Mouse (Mus musculus): Measurements from ENCODE around the gene C1galt1c1.

C1galt1c1 gene

GRCm38 (mm10) chrX:38634801-38635637 is at the start of gene C1galt1c1:
Gene C1galt1c1 (minus strand): TSS chrX:38635087.
- peak; percentile 70 for DNase-seq (ENCODE audit: low spot score)

- no peak for DNase-seq (ENCODE audit: low spot score)
Measured at GRCm38 (mm10) chrX:38681972-38682371, 47.1 kb upstream of the C1galt1c1 start.

- no peak for DNase-seq (ENCODE audit: low spot score)
Measured at GRCm38 (mm10) chrX:38669111-38669903, 34.4 kb upstream of the C1galt1c1 start.

GRCm38 (mm10) chrX:38656206-38656883 is 21.5 kb upstream of the C1galt1c1 start:
- DNase-seq (ENCODE audit: low spot score): no peak

- DNase-seq (ENCODE audit: low spot score): no peak
Measured at GRCm38 (mm10) chrX:38654681-38655080, 19.8 kb upstream of the C1galt1c1 start.

DNA sequence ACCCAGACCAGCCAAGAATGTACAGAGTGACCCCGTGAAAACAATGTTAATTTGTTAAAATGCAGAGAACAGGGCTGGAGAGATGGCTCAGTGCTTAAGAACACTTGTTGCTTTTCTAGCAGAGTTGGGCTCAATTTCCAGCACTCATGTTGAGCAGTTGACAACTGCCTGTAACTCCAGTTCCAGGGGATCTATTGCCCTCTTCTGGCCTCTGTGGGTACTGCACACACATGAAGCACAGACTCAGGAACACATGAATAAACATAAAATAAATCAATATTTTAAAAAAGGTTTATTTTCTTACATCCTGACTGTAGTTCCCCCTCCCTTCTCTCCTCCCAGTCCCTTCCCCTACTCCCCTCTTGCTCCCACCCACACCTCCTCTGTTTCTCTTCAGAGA is 18.3 kb upstream of the C1galt1c1 start:
- no peak for DNase-seq (ENCODE audit: low spot score)

DNA sequence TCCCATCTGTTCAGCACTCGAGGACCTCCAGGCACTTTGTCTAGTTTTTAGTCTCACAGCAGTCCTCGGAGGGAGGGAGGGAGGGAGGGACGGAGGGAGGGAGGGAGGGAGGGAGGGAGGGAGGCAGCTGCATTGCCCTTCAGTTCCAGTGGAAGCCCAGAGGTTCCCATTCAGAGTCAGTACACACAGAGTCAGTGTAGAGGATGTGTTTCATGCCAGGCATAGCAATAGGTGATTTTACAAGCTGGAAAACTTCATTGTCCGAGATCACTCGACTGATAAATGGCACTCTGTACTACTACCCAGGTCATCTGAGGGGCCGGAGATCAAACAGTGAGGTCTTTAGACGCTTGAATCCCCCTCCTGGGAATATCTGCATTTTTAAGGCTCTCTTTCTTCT is 16.3 kb upstream of the C1galt1c1 start:
- DNase-seq (ENCODE audit: low spot score): no peak

DNA sequence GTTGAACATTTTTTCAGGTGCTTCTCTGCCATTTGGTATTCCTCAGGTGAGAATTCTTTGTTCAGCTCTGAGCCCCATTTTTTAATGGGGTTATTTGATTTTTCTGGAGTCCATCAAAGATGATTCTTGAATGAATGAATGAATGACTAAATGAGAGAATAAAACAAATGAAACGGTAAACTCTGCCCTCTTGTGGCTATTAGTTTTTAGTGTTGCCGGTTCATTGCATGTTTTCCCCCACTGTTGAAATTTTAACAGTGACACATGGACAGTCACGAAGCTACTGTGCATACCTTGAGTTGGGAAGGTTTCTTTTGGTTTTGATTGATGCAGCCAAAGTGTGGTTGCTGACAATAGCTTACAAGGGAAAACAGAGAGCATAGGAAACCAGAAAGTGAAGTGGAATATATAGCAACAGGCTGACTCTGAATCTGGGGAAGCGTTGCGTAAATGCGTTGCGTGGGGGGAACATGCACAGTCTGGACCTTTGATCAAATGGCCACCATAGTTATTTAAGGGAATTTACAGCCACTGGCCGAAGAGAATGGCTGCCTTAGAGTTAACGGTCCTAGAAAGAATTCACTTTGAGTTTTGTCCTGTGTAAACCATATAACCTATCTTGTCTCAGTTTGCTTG is 15.6 kb upstream of the C1galt1c1 start:
- no peak for DNase-seq (ENCODE audit: low spot score)

DNA sequence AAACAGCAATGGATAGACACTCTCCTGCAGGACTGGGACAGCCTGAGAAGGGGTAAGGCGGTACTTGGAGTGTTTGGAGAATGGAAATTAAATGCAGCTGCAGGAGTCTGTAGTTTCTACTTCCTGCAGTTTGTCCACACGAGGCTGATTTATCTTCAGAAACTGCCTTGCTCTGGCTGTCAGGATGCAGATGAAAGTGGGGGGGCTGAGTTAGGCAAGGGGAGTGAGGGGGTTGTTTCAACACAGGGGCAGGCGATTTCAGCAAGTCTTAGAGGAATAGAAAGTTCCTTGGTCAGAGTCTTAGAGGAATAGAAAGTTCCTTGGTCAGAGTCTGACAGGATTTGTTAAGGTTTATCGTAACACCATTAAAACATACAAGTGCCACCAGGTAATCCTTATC is 7.3 kb upstream of the C1galt1c1 start:
- DNase-seq (ENCODE audit: low spot score): no peak

DNA sequence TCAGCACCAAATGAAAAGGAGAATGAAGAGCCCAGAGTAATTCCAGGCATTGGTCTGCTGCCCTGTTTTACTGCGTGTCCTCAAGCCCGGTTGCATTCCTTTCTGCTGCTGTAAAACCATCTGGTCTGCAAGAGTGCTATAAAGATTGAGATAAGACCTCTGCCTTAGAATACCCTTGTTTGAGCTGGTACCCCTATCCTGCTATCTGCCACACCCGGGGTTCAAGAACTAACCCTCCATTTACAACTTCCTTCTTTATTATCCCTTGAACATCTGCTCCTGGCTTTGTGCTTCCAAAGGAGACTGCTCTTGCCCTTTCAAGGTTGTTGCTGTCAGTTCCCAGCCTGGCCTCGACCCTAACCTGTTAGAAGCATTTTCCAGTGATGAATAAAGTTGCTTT is 6.5 kb upstream of the C1galt1c1 start:
- DNase-seq (ENCODE audit: low spot score): no peak

GRCm38 (mm10) chrX:38635638-38635931 is 698 bp upstream of the C1galt1c1 start:
- no peak for DNase-seq (ENCODE audit: low spot score)

- DNase-seq (ENCODE audit: low spot score): no peak
Measured at GRCm38 (mm10) chrX:38600995-38601369, 33.9 kb downstream of the C1galt1c1 start.

- peak; percentile 41 for DNase-seq (ENCODE audit: low spot score)
Measured at GRCm38 (mm10) chrX:38600177-38600994, 34.5 kb downstream of the C1galt1c1 start, which contains the start of gene Mcts1. Gene Mcts1 (plus strand): TSS chrX:38600578.

DNA sequence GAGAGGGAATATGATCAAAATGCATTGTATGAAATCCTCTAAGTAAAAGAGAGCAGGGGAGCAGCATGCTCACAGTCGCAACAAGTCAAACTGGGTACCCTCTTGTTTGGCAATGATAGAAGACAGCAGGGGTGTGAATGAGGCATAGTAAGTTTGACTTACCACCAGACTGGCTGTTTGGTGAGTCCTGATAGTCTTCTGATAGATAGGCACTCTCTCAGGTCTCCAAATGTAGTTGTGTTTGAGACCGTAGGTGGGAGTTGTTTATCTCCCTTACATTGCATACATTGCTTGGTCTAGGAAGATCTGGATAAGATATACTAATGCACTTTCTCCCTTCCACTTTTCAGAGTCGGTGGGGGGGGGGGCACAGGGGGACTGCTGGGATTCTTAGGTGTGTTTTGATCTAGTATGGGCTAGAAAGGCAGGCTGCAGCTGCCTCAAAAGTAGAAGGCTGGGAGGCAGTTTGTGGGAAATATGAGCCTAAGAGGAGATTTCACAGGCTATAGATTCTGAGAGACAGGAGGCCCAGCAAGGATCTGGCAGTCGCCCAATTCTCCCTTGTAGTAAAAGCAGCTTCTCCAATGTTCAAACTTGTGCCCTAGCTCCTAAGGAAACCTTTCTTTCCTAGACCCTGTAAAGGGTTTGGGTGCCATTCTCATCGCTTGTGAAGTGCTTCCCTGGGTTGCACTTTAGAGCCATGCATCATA is 41.6 kb downstream of the C1galt1c1 start:
- DNase-seq (ENCODE audit: low spot score): no peak

DNA sequence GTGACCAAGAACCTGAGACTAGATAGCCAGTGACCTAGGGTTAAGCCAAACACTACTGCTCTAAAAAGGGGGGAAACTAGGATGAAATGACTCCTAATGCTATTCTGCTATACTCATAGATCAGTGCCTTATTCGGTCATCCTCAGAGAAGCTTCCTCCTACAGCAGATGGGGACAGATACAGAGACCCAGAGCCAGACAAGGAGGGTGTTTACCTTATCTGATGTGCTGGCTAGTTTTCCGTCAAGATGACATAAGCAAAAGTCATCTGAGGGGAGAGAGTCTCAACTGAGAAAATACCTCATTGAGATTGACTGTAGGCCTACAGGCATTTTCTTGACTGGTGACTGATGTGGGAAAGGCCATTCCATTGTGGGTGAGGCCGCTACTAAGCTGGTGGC is 43.1 kb downstream of the C1galt1c1 start:
- no peak for DNase-seq (ENCODE audit: low spot score)

- DNase-seq (ENCODE audit: low spot score): no peak
Measured at GRCm38 (mm10) chrX:38589827-38590226, 45.1 kb downstream of the C1galt1c1 start.

DNA sequence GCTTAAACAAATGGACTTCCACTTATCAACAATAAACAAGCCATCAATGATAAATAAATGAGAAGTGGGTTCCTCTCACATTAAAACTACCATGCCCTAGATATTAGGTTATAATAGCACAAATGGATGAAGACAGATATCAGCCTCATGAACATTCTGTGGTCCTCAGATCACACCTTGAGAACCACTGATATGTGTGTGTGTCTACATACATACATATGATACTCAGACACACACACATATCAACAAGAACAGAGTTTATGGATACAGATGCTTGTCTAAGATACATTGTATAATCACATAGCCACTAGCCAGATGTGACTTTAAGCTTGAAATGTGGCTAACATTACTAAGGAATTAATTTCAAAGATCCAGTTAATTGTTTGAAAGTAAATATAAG is 51.6 kb downstream of the C1galt1c1 start:
- no peak for DNase-seq (ENCODE audit: low spot score)

- no peak for DNase-seq (ENCODE audit: low spot score)
Measured at GRCm38 (mm10) chrX:38581140-38581539, 53.7 kb downstream of the C1galt1c1 start.
